Mouse (Mus musculus) myocyte (in vitro differentiated cells): Measurements from ENCODE around the gene Osm. TPM values are rescaled to one million over a fixed set of nuclear protein-coding genes. Genes with fewer than 3 reads are reported as not detected.

Experiments used
- H3K27me3 ChIP-seq: one replicate; pipeline ENCODE4 v1.6.1; 2011; ENCODE audit not compliant: control insufficient read depth, insufficient read depth, insufficient read length
- H3K36me3 ChIP-seq: one replicate; pipeline ENCODE4 v1.6.1; 2011; ENCODE audit not compliant: control insufficient read depth, insufficient read depth
- H3K4me2 ChIP-seq: one replicate; pipeline ENCODE4 v1.6.1; 2011; ENCODE audit warnings: low read depth, control low read depth
- H3K4me3 ChIP-seq: one replicate; pipeline ENCODE4 v1.5.1; 2011; ENCODE audit warnings: mild to moderate bottlenecking, control low read depth, moderate library complexity
- H3K79me2 ChIP-seq: one replicate; pipeline ENCODE4 v1.6.1; 2011; ENCODE audit not compliant: control insufficient read depth, insufficient read depth
- H3ac ChIP-seq: one replicate; pipeline ENCODE4 v1.6.1; 2011; ENCODE audit not compliant: control insufficient read depth, insufficient read length
- CEBPB ChIP-seq: IDR thresholded peaks from 2 replicates; pipeline ENCODE4 v1.6.1; 2011; ENCODE audit warnings: mild to moderate bottlenecking, moderate library complexity; ENCODE audit not compliant: poor library complexity, insufficient read depth, severe bottlenecking
- E2F4 ChIP-seq: IDR thresholded peaks from one replicate; pipeline ENCODE4 v1.6.1; 2011; ENCODE audit warnings: mild to moderate bottlenecking, control low read depth, moderate library complexity; ENCODE audit not compliant: insufficient read depth
- MAX ChIP-seq: IDR thresholded peaks from one replicate; pipeline ENCODE4 v1.6.1; 2011; ENCODE audit warnings: low read depth, mild to moderate bottlenecking, control low read depth
- MYOD1 ChIP-seq, 3 experiments: IDR thresholded peaks; one replicate each; pipeline ENCODE4 v1.6.1; 2011; ENCODE audit warnings: control low read depth in 2 of 3, low read depth in 2 of 3, mild to moderate bottlenecking in 2 of 3, moderate library complexity in 1 of 3; ENCODE audit not compliant: insufficient read length in 2 of 3, control insufficient read depth in 1 of 3
- MYOG ChIP-seq, 3 experiments: IDR thresholded peaks; one replicate each; pipeline ENCODE4 v1.6.1; 2011; ENCODE audit warnings: control low read depth in 2 of 3, low read depth in 2 of 3, mild to moderate bottlenecking in 2 of 3; ENCODE audit not compliant: insufficient read length in 2 of 3, control insufficient read depth in 1 of 3, insufficient read depth in 1 of 3
- POLR2A ChIP-seq: IDR thresholded peaks from one replicate; pipeline ENCODE4 v1.6.1; 2011; ENCODE audit warnings: low read depth, mild to moderate bottlenecking, control low read depth, moderate library complexity; ENCODE audit not compliant: insufficient read length
- POLR2AphosphoS2 ChIP-seq: IDR thresholded peaks from one replicate; pipeline ENCODE4 v1.6.1; 2011; ENCODE audit warnings: low read depth, control low read depth; ENCODE audit not compliant: insufficient read length
- REST ChIP-seq: IDR thresholded peaks from one replicate; pipeline ENCODE4 v1.6.1; 2011; ENCODE audit warnings: mild to moderate bottlenecking, control low read depth, moderate library complexity; ENCODE audit not compliant: insufficient read depth, insufficient read length
- SRF ChIP-seq: IDR thresholded peaks from one replicate; pipeline ENCODE4 v1.6.1; 2011; ENCODE audit warnings: low read depth; ENCODE audit not compliant: control insufficient read depth, insufficient read length
- TCF12 ChIP-seq: IDR thresholded peaks from one replicate; pipeline ENCODE4 v1.6.1; 2011; ENCODE audit warnings: mild to moderate bottlenecking, control low read depth; ENCODE audit not compliant: poor library complexity, insufficient read depth, severe bottlenecking
- TCF3 ChIP-seq: IDR thresholded peaks from one replicate; pipeline ENCODE4 v1.6.1; 2011; ENCODE audit warnings: low read depth, control low read depth; ENCODE audit not compliant: insufficient read length
- USF1 ChIP-seq: IDR thresholded peaks from one replicate; pipeline ENCODE4 v1.6.1; 2011; ENCODE audit warnings: low read depth, mild to moderate bottlenecking, control low read depth, moderate library complexity
- polyA plus RNA-seq: library from polyadenylated mRNA; unstranded; fragments of >200 nt; fragmentation: generic; extraction: Trizol; gene quantifications from one replicate; pipeline ENCODE4 v1.2.1, GENCODE M21; 2012; ENCODE audit warnings: missing spikeins

The Osm gene
- polyA plus RNA-seq, 1 experiment: not detected

- no peak for TF ChIP-seq E2F4
- no peak for TF ChIP-seq POLR2A
- TF ChIP-seq SRF: no peak
- TF ChIP-seq MYOG (IDR thresholded peaks at IDR 0.05; ENCODE audit: control insufficient read depth in 1 of 3, insufficient read depth in 1 of 3, insufficient read length in 2 of 3, low read depth in 2 of 3): no peak
- TF ChIP-seq REST: no peak
- no peak for TF ChIP-seq USF1
- TF ChIP-seq TCF3: no peak
- TF ChIP-seq MAX: no peak
- no peak for TF ChIP-seq TCF12
- no peak for TF ChIP-seq MYOD1 (IDR thresholded peaks at IDR 0.05; ENCODE audit: control insufficient read depth in 1 of 3, insufficient read length in 2 of 3, low read depth in 2 of 3)
- no peak for TF ChIP-seq CEBPB
- H3K36me3 ChIP-seq: no peaks in the 10 kb centered on the region
- H3K27me3 ChIP-seq: peaks cover 6% of the 10 kb centered on the region
- no peak overlapping the region for H3K4me2 ChIP-seq
- no peaks in the 10 kb centered on the region for H3K79me2 ChIP-seq
- H3K4me3 ChIP-seq: no peak overlapping the region
- no peak overlapping the region for H3ac ChIP-seq
Measured at GRCm38 (mm10) chr11:4240151-4240550, 3.9 kb downstream of the Osm start.

DNA sequence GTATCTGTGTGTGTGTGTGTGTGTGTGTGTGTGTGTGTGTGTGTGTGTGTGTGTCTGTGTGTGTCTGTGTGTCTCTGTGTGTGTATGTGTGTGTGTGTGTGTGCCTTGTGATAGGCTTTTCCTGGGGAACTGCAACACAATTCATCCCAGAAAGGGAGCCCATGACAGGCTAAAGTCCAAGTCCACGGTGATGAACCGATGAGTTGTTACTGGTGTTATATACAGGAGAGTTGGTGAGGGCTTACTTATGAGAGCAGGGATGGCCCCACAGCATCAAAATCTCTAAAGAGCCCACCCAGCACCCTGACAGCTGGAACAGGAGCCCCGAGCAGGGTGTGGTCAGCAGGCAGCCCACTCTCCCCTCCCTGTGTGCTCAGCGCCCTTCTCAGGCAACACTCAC is 5.0 kb downstream of the Osm start:
- no peaks in the 10 kb centered on the region for H3K36me3 ChIP-seq
- no peak overlapping the region for H3K4me3 ChIP-seq
- no peaks in the 10 kb centered on the region for H3K79me2 ChIP-seq
- no peak overlapping the region for H3K4me2 ChIP-seq
- TF ChIP-seq MYOG (IDR thresholded peaks at IDR 0.05; ENCODE audit: control insufficient read depth in 1 of 3, insufficient read depth in 1 of 3, insufficient read length in 2 of 3, low read depth in 2 of 3) (no peak), USF1 (no peak), TCF12 (no peak), CEBPB (no peak), MYOD1 (IDR thresholded peaks at IDR 0.05; ENCODE audit: control insufficient read depth in 1 of 3, insufficient read length in 2 of 3, low read depth in 2 of 3) (no peak), SRF (no peak), REST (no peak), TCF3 (no peak), E2F4 (no peak), MAX (no peak), POLR2A (no peak), POLR2AphosphoS2 (no peak)
- H3K27me3 ChIP-seq: peaks cover 6% of the 10 kb centered on the region
- no peak overlapping the region for H3ac ChIP-seq

DNA sequence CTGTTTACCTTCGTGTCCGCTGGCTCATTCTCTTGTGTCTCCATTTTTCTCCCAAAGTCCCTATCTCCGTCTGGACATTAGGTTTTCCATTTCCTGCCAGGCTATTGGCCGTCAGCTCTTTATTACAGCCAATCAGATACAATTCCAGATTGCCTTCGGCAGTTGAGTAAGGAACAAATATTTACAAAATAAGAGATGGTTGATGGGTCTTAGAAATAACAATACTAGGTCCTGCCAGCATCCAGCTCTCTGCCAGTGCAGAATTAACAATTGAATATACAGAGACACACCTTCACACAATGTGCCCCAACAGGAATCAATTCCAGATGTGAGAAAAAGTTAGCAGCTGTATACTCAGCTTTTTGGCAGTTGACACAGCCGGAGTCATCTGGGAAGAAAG is 9.9 kb downstream of the Osm start:
- Histone ChIP-seq H3K4me3 (no peak overlapping the region), H3K4me2 (no peak overlapping the region), H3ac (no peak overlapping the region), H3K27me3 (no peaks in the 10 kb centered on the region), H3K36me3 (no peaks in the 10 kb centered on the region), H3K79me2 (no peaks in the 10 kb centered on the region)
- TF ChIP-seq SRF (no peak), USF1 (no peak), MYOD1 (IDR thresholded peaks at IDR 0.05; ENCODE audit: control insufficient read depth in 1 of 3, insufficient read length in 2 of 3, low read depth in 2 of 3) (no peak), POLR2A (no peak), REST (no peak), TCF12 (no peak), TCF3 (no peak), MAX (no peak), POLR2AphosphoS2 (no peak), E2F4 (no peak), MYOG (IDR thresholded peaks at IDR 0.05; ENCODE audit: control insufficient read depth in 1 of 3, insufficient read depth in 1 of 3, insufficient read length in 2 of 3, low read depth in 2 of 3) (no peak), CEBPB (no peak)

- H3K79me2 ChIP-seq: no peaks in the 10 kb centered on the region
- H3K36me3 ChIP-seq: no peaks in the 10 kb centered on the region
- H3K4me2 ChIP-seq: no peak overlapping the region
- H3K27me3 ChIP-seq: no peaks in the 10 kb centered on the region
- TF ChIP-seq REST (no peak), E2F4 (no peak), MYOD1 (IDR thresholded peaks at IDR 0.05; ENCODE audit: control insufficient read depth in 1 of 3, insufficient read length in 2 of 3, low read depth in 2 of 3) (no peak), POLR2AphosphoS2 (no peak), MAX (no peak), MYOG (IDR thresholded peaks at IDR 0.05; ENCODE audit: control insufficient read depth in 1 of 3, insufficient read depth in 1 of 3, insufficient read length in 2 of 3, low read depth in 2 of 3) (no peak), SRF (no peak), POLR2A (no peak), CEBPB (no peak), TCF12 (no peak), USF1 (no peak), TCF3 (no peak)
- H3ac ChIP-seq: no peak overlapping the region
- no peak overlapping the region for H3K4me3 ChIP-seq
Measured at GRCm38 (mm10) chr11:4246623-4247022, 10.4 kb downstream of the Osm start.
